Mouse (Mus musculus): ENCODE measurements around the gene Gm17545.
"Not testable (repeated sequence)": the region's sequence is repeated elsewhere in the genome, so short reads cannot be mapped to it uniquely, and the experiment has no call there.

Gm17545 gene

GRCm38 (mm10) chr9:22453990-22454389 is at the start of gene Gm17545:
Gene Gm17545 (plus strand): TSS chr9:22454290.
- not testable (repeated sequence) for DNase-seq (ENCODE audit: low read depth, low spot score)

GRCm38 (mm10) chr9:22405414-22405813 is 48.7 kb upstream of the Gm17545 start:
- no peak for DNase-seq (ENCODE audit: low read depth, low spot score)

GRCm38 (mm10) chr9:22407633-22408032 is 46.5 kb upstream of the Gm17545 start:
- DNase-seq (ENCODE audit: low read depth, low spot score) = not testable (repeated sequence)

GRCm38 (mm10) chr9:22408344-22408743 is 45.7 kb upstream of the Gm17545 start:
- not testable (repeated sequence) for DNase-seq (ENCODE audit: low read depth, low spot score)

GRCm38 (mm10) chr9:22409501-22409900 is 44.6 kb upstream of the Gm17545 start:
- no peak for DNase-seq (ENCODE audit: low read depth, low spot score)

- peak; percentile 94 for DNase-seq (ENCODE audit: low read depth, low spot score)
Measured at GRCm38 (mm10) chr9:22411002-22411857, 42.9 kb upstream of the Gm17545 start, which contains the start of gene 9530077C05Rik. Gene 9530077C05Rik (plus strand): TSS chr9:22411513.

- DNase-seq (ENCODE audit: low read depth, low spot score) = no peak
Measured at GRCm38 (mm10) chr9:22416187-22416586, 37.9 kb upstream of the Gm17545 start.

GRCm38 (mm10) chr9:22417547-22417946 is 36.5 kb upstream of the Gm17545 start:
- no peak for DNase-seq (ENCODE audit: low read depth, low spot score)

GRCm38 (mm10) chr9:22419877-22420276 is 34.2 kb upstream of the Gm17545 start:
- no peak for DNase-seq (ENCODE audit: low read depth, low spot score)

GRCm38 (mm10) chr9:22420491-22420890 is 33.6 kb upstream of the Gm17545 start:
- DNase-seq (ENCODE audit: low read depth, low spot score) = no peak

GRCm38 (mm10) chr9:22422559-22422958 is 31.5 kb upstream of the Gm17545 start:
- DNase-seq (ENCODE audit: low read depth, low spot score) = no peak

GRCm38 (mm10) chr9:22423507-22423906 is 30.6 kb upstream of the Gm17545 start:
- no peak for DNase-seq (ENCODE audit: low read depth, low spot score)

GRCm38 (mm10) chr9:22424196-22424595 is 29.9 kb upstream of the Gm17545 start:
- no peak for DNase-seq (ENCODE audit: low read depth, low spot score)

- DNase-seq (ENCODE audit: low read depth, low spot score) = no peak
Measured at GRCm38 (mm10) chr9:22424719-22425118, 29.4 kb upstream of the Gm17545 start.

GRCm38 (mm10) chr9:22428028-22428665 is 25.9 kb upstream of the Gm17545 start:
- DNase-seq (ENCODE audit: low read depth, low spot score) = no peak

GRCm38 (mm10) chr9:22428666-22429410 is 25.3 kb upstream of the Gm17545 start:
- no peak for DNase-seq (ENCODE audit: low read depth, low spot score)

- DNase-seq (ENCODE audit: low read depth, low spot score) = peak; percentile 47
Measured at GRCm38 (mm10) chr9:22429533-22430241, 24.4 kb upstream of the Gm17545 start.

GRCm38 (mm10) chr9:22430315-22430840 is 23.7 kb upstream of the Gm17545 start:
- DNase-seq (ENCODE audit: low read depth, low spot score) = peak; percentile 19

- DNase-seq (ENCODE audit: low read depth, low spot score) = no peak
Measured at GRCm38 (mm10) chr9:22433221-22433620, 20.9 kb upstream of the Gm17545 start.

- DNase-seq (ENCODE audit: low read depth, low spot score) = no peak
Measured at GRCm38 (mm10) chr9:22434101-22434500, 20.0 kb upstream of the Gm17545 start.

- no peak for DNase-seq (ENCODE audit: low read depth, low spot score)
Measured at GRCm38 (mm10) chr9:22438826-22439225, 15.3 kb upstream of the Gm17545 start.

All from CD4-positive helper T cell, adult 2 months (primary cell).